Mouse (Mus musculus) spleen, postnatal 14 days (tissue): ENCODE measurements around the gene Olfr575.

Experiments used
- DNase-seq, 2 experiments: peaks; one replicate each; pipeline ENCODE4 v3.0.0; 2021 to 2022; ENCODE audit warnings: low spot score in 2 of 2

Olfr575 gene

GRCm38 (mm10) chr7:102958593-102958992 is at the start of gene Olfr575:
Gene Olfr575 (minus strand): TSS chr7:102958775.
- no peak for DNase-seq

- DNase-seq: no peak
Measured at GRCm38 (mm10) chr7:102989224-102989623, 30.6 kb upstream of the Olfr575 start, which contains the start of gene Olfr578. Gene Olfr578 (minus strand): TSS chr7:102989324.

- DNase-seq: no peak
Measured at GRCm38 (mm10) chr7:102975843-102976242, 17.3 kb upstream of the Olfr575 start, which contains the start of gene Olfr577. Gene Olfr577 (minus strand): TSS chr7:102975943.

GRCm38 (mm10) chr7:102974399-102974798 is 15.8 kb upstream of the Olfr575 start:
- DNase-seq: no peak

GRCm38 (mm10) chr7:102962360-102962759 is 3.8 kb upstream of the Olfr575 start, which contains the start of gene Olfr576:
Gene Olfr576 (plus strand): TSS chr7:102962660.
- no peak for DNase-seq

- no peak for DNase-seq
Measured at GRCm38 (mm10) chr7:102958137-102958536, 438 bp downstream of the Olfr575 start.

- DNase-seq: no peak
Measured at GRCm38 (mm10) chr7:102950732-102951131, 7.8 kb downstream of the Olfr575 start.

- DNase-seq: no peak
Measured at GRCm38 (mm10) chr7:102948167-102948566, 10.4 kb downstream of the Olfr575 start, which contains the start of gene Olfr574. Gene Olfr574 (plus strand): TSS chr7:102948467.

GRCm38 (mm10) chr7:102943417-102943816 is 15.2 kb downstream of the Olfr575 start:
- no peak for DNase-seq

- no peak for DNase-seq
Measured at GRCm38 (mm10) chr7:102942475-102942874, 16.1 kb downstream of the Olfr575 start, which contains the start of gene Olfr573-ps1. Gene Olfr573-ps1 (minus strand): TSS chr7:102942575.

- no peak for DNase-seq
Measured at GRCm38 (mm10) chr7:102927105-102927504, 31.5 kb downstream of the Olfr575 start.

GRCm38 (mm10) chr7:102924109-102924508 is 34.5 kb downstream of the Olfr575 start, which contains the start of gene Olfr572:
Gene Olfr572 (plus strand): TSS chr7:102924409.
- DNase-seq: no peak

GRCm38 (mm10) chr7:102919632-102920031 is 38.9 kb downstream of the Olfr575 start:
- DNase-seq: no peak

GRCm38 (mm10) chr7:102917032-102917875 is 41.3 kb downstream of the Olfr575 start, which contains the start of gene Olfr571:
Gene Olfr571 (minus strand): TSS chr7:102917536.
- no peak for DNase-seq

GRCm38 (mm10) chr7:102916405-102916804 is 42.2 kb downstream of the Olfr575 start:
- DNase-seq: no peak

GRCm38 (mm10) chr7:102915261-102915660 is 43.3 kb downstream of the Olfr575 start:
- DNase-seq: no peak
